Mouse (Mus musculus): ENCODE results near the gene Rgl1. TPM values are rescaled to one million over a fixed set of nuclear protein-coding genes. Genes with fewer than 3 reads are reported as not detected.
A peak's percentile ranks its signal among the peaks of the same experiment; 100 is the strongest.

Rgl1 gene
- polyA plus RNA-seq, 1 experiment from 2014 or later: 54.1 TPM

DNA sequence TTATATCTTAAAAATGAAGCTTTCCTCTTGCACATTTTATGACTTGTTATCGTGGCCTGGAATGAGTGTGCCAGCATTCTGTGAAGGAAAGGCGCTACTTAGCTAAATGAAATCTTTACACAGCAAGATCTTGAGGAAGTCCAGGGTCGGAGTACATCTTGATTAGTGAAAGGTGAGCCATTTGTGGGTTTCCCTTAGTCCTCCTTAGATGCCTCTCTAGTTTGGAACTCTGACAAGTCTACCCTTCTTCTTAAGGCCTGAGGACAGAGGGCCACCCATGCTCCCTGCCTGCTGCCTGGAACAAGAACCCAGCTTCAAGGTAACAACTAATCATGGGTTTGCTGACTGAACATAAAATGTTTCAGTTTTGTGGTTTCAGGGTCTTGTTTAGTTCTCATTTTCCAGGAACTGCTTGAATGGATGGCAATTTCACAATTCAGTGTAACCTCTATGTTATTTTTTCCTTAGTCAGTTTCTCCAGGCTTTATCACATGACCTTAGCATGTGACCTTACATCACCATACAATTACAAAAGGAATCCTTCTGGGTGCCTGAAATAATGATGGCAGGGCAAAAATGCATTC lies 225.8 kb downstream of the Rgl1 start:
- Histone ChIP-seq H3K9ac (no peak overlapping the region), H3K4me2 (no peak overlapping the region), H3K27ac (replicated peaks) (no peak overlapping the region; the same call in 1 of the 2 replicates), H3K27me3 (replicated peaks) (no peaks in the 10 kb centered on the region), H3K36me3 (peaks cover 91% of the 10 kb centered on the region), H3K9me3 (no peaks in the 10 kb centered on the region), H3K4me1 (peaks cover 26% of the 10 kb centered on the region), H3K4me3 (no peak overlapping the region)
- WGBS: 86% methylated on average over 3 of the region's 3 CpGs
- ATAC-seq (ENCODE audit: extremely low read depth, insufficient number of reproducible peaks, low FRiP score, low TSS enrichment): no peak

DNA sequence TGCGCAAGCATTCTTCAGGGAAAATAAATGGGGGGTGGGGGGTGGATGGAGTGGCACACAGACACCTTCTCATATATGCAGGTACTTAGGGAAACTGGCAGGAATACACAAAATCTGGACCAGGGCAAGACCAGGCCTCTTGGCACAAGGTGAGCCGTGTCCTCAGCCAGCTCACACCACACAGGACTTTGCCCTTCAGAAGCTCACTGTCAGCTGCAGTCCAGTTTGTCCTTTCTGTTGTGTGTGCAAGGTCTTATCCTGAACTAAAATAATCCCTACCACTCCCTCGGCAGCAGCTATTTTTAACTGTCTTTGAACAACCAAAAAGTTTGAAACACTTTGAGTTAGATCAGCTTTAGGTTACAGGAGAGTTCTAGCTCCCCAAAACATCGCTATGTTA lies 227.3 kb downstream of the Rgl1 start:
- no peaks in the 10 kb centered on the region for H3K9me3 ChIP-seq
- WGBS: 48% methylated on average over 4 of the region's 4 CpGs
- peaks cover 95% of the 10 kb centered on the region for H3K36me3 ChIP-seq
- no peak overlapping the region for H3K4me2 ChIP-seq
- no peak for ATAC-seq (ENCODE audit: extremely low read depth, insufficient number of reproducible peaks, low FRiP score, low TSS enrichment)
- peaks cover 22% of the 10 kb centered on the region for H3K4me1 ChIP-seq
- peak overlapping the region; percentile 84 for H3K27ac ChIP-seq (replicated peaks)
- H3K27me3 ChIP-seq (replicated peaks): no peaks in the 10 kb centered on the region
- peak overlapping the region; percentile 19; the same call in 1 of the 2 replicates for H3K9ac ChIP-seq
- no peak overlapping the region for H3K4me3 ChIP-seq

DNA sequence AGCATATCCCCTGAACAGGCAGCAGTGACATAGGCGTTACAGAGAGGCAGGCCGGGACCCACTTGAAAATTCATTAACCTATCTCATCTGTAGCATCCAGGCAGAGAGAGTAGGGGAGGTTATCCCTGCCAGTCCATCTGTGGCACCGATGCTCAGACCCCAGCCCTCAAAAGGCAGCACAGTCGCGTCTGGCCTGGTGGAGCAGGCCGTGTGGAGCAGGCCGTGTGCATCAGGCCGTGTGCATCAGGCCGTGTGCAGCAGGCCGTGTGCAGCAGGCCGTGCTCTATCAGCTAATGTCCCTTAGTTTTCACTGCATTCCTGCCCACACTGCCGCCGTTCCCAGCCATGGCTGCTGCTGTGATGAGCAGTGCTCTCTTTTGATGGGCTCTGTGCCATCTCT lies 229.0 kb downstream of the Rgl1 start:
- 83% methylated on average over 13 of the region's 13 CpGs for WGBS
- ATAC-seq (ENCODE audit: extremely low read depth, insufficient number of reproducible peaks, low FRiP score, low TSS enrichment): no peak
- no peak overlapping the region for H3K27ac ChIP-seq (replicated peaks)
- peaks cover 87% of the 10 kb centered on the region for H3K36me3 ChIP-seq
- H3K4me3 ChIP-seq: no peak overlapping the region
- H3K4me1 ChIP-seq: peaks cover 38% of the 10 kb centered on the region
- H3K27me3 ChIP-seq (replicated peaks): no peaks in the 10 kb centered on the region
- no peak overlapping the region for H3K4me2 ChIP-seq
- H3K9ac ChIP-seq: no peak overlapping the region
- H3K9me3 ChIP-seq: no peaks in the 10 kb centered on the region

DNA sequence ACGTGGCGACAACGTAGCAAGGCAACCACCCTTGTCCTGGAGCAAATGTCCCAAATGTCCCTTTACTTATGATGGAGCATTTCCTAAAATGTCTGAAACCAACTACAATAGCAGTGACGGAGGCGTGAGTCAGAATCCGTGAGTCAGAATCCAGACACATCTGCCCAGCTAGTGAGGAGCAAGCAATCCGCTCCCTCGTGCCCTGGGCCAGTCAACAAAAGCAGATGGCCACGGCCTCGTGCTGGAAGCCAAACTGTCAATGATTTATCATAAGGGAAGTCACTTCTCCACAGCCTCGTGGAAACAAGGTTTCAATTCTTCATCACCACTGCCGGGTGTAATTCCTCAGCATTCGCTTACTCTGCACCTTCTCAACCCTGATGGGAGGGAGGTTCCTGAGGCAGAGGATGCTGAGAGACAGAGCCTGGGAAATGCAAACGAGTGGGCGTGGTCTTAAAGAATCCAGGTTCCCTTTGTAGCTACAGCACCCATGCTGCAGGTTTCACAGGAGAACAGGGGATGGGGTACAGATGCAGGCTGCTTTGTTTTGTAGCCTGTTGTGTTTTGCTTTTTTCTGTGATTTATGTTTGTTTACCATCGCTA lies 229.6 kb downstream of the Rgl1 start:
- Histone ChIP-seq H3K9ac (no peak overlapping the region), H3K9me3 (no peaks in the 10 kb centered on the region), H3K4me3 (no peak overlapping the region), H3K4me1 (peaks cover 44% of the 10 kb centered on the region), H3K4me2 (no peak overlapping the region), H3K36me3 (peaks cover 81% of the 10 kb centered on the region), H3K27ac (replicated peaks) (no peak overlapping the region), H3K27me3 (replicated peaks) (no peaks in the 10 kb centered on the region)
- 58% methylated on average over 16 of the region's 16 CpGs for WGBS
- ATAC-seq (ENCODE audit: extremely low read depth, insufficient number of reproducible peaks, low FRiP score, low TSS enrichment): no peak

DNA sequence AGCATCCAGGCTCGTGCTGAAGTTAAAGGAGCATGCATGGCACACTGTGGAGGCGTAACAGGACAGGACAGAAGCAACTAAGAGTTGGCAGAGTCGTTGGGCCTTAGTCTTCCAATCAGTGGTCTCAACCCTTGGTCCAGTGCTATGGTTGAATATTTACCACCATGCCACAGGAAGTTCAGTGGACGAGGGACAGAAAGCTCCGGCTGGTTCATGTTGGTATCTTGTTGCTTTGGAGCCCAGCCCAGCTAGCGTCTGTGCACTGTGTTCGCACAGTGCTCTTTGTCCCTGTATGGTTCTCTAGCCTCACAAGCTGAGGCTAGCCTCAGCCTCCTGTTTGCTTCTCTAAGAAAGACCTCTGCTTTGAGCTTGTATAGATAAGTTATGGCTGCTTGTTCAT lies 231.6 kb downstream of the Rgl1 start:
- no peak for ATAC-seq (ENCODE audit: extremely low read depth, insufficient number of reproducible peaks, low FRiP score, low TSS enrichment)

DNA sequence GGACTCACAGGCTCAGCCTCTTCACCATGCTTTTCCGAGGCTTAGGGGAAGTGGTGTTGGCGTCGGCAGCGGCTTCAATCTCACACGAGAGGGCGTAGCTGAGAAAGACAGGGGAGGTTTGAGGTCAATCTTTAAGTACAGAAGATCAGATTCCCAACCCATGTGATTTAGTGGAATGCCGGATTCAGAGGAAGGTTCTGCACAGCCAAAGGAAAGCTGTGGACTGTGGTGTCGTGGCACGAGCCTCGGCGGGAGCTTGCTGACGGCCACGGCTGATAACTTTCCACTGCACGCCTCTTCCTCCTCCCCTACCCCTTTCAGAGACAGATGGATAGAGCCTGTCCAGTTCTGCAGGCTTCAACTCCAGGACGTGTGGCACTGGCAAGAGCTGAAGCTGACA lies 234.7 kb downstream of the Rgl1 start:
- Histone ChIP-seq H3K9ac (peak overlapping the region; percentile 57), H3K4me3 (no peak overlapping the region), H3K36me3 (peaks cover 74% of the 10 kb centered on the region), H3K27me3 (replicated peaks) (no peaks in the 10 kb centered on the region), H3K4me2 (peak overlapping the region; percentile 18), H3K27ac (replicated peaks) (peak overlapping the region; percentile 64), H3K4me1 (peaks cover 67% of the 10 kb centered on the region), H3K9me3 (no peaks in the 10 kb centered on the region)
- 15% methylated on average over 15 of the region's 15 CpGs for WGBS
- no peak for ATAC-seq (ENCODE audit: extremely low read depth, insufficient number of reproducible peaks, low FRiP score, low TSS enrichment)

More for the DNA sequence above, 231.6 kb downstream of the Rgl1 start:
- Histone ChIP-seq H3K36me3 (peaks cover 82% of the 10 kb centered on the region), H3K4me1 (peaks cover 51% of the 10 kb centered on the region), H3K27me3 (replicated peaks) (no peaks in the 10 kb centered on the region), H3K4me3 (no peak overlapping the region), H3K4me2 (no peak overlapping the region), H3K9ac (no peak overlapping the region), H3K27ac (replicated peaks) (no peak overlapping the region), H3K9me3 (no peaks in the 10 kb centered on the region)
- WGBS: 72% methylated on average over 7 of the region's 7 CpGs

DNA sequence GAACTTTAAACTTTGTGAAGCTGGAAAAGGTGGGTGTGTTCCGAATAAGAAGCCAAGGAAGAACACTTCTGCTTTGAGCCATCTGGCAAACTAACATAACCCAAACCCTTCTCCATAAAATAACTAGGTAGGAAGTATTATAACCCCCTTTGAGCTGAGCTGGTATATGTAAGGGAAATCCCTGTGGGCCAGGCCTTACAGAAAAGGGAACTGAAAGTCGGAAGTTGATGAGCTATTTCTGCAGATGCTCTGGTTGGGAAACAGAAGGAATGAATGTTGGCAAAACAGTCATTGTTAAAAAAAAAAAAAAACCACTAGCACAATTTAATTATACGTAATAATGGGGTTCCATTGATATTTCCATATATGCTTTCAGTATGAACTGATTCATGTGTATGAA lies 237.4 kb downstream of the Rgl1 start:
- Histone ChIP-seq H3K4me3 (no peak overlapping the region), H3K4me2 (no peak overlapping the region), H3K27me3 (replicated peaks) (no peaks in the 10 kb centered on the region), H3K4me1 (peaks cover 93% of the 10 kb centered on the region), H3K36me3 (peaks cover 67% of the 10 kb centered on the region), H3K27ac (replicated peaks) (peak overlapping the region; percentile 93), H3K9me3 (no peaks in the 10 kb centered on the region), H3K9ac (peak overlapping the region; percentile 26; the same call in 1 of the 2 replicates)
- 64% methylated on average over 3 of the region's 3 CpGs for WGBS
- ATAC-seq (ENCODE audit: extremely low read depth, insufficient number of reproducible peaks, low FRiP score, low TSS enrichment): no peak

DNA sequence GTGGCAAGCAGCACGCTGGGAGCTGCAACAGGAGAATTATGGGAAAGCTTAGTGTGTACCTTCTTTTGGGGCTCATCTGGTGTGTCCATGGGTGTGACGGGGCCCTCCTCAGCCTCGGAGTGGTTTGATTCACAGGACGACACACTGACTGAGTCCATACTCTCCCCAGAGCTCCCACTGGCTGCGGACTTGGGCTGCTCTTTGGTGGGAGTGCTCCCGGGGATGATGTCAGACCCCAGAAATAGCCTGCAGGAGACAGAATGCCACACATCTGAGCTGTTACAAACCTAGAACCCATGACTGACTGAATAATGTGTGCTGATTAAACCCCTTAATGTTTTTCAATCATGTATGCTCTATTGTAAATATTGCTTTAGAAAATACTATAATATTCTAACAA lies 237.9 kb downstream of the Rgl1 start:
- peaks cover 67% of the 10 kb centered on the region for H3K36me3 ChIP-seq
- H3K27me3 ChIP-seq (replicated peaks): no peaks in the 10 kb centered on the region
- H3K27ac ChIP-seq (replicated peaks): peak overlapping the region; percentile 93
- peak overlapping the region; percentile 58 for H3K9ac ChIP-seq
- H3K4me1 ChIP-seq: peaks cover 93% of the 10 kb centered on the region
- ATAC-seq (ENCODE audit: extremely low read depth, insufficient number of reproducible peaks, low FRiP score, low TSS enrichment): no peak
- no peak overlapping the region for H3K4me3 ChIP-seq
- no peaks in the 10 kb centered on the region for H3K9me3 ChIP-seq
- WGBS: 27% methylated on average over 6 of the region's 6 CpGs
- H3K4me2 ChIP-seq: no peak overlapping the region

DNA sequence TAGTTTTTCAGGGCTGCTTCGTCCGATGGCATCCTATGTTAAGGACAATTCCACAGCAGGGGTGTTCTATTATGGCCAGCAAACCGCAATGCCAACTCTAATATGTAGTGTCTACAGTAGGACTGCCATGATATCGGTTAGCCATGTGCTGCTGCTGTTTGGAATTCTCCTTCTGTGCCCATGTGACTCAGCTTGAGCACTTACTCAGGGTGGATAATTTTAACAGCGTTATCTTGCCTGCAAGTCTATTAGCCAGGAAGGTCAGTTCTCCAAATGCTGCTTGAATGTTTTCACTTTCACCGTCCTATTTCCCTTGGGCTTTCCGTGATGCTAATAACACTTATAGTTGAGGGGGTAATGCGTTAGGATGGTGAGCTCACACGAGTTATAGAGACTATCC lies 240.0 kb downstream of the Rgl1 start:
- peak overlapping the region; percentile 50 for H3K4me2 ChIP-seq
- WGBS: 31% methylated on average over 9 of the region's 9 CpGs
- H3K4me3 ChIP-seq: 0 out of 2 replicates have a peak overlapping the region, but pooled peaks have one; percentile 4
- no peaks in the 10 kb centered on the region for H3K9me3 ChIP-seq
- H3K4me1 ChIP-seq: peaks cover 79% of the 10 kb centered on the region
- H3K27me3 ChIP-seq (replicated peaks): no peaks in the 10 kb centered on the region
- H3K36me3 ChIP-seq: peaks cover 81% of the 10 kb centered on the region
- ATAC-seq (ENCODE audit: extremely low read depth, insufficient number of reproducible peaks, low FRiP score, low TSS enrichment): no peak
- peak overlapping the region; percentile 93 for H3K27ac ChIP-seq (replicated peaks)
- H3K9ac ChIP-seq: peak overlapping the region; percentile 54

DNA sequence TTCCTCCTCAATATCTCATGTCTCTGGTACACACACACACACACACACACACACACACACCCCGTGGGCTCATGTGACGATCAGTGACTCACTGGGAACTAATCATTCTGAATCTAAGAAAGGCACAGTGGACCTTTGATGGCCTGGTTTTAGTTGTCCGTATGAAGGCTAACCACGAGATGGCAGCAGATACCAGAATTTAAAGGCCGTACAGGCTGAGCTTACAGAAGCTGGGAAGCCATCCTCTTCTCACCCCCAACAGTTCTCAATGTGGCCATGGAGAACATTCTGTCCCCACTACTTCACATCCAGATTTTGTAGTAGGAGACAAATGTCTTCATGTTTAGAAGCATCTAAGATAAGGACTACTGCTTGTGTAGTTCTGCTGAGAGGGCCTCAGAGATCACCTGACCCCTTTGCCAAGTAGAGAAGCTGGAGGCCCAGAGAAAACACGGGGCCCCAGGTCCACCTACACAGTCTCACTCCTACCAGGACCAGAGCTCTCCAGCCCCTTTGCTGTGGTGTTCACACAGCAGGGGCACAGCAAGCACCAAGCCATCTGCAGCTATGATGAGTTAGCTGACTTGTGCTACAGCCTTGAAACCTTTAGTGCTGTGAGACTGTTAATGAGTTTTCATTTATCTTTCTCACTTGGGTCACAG lies 241.0 kb downstream of the Rgl1 start:
- Histone ChIP-seq H3K4me2 (no peak overlapping the region), H3K36me3 (peaks cover 81% of the 10 kb centered on the region), H3K9me3 (no peaks in the 10 kb centered on the region), H3K27ac (replicated peaks) (peak overlapping the region; percentile 93), H3K4me3 (no peak overlapping the region), H3K4me1 (peaks cover 69% of the 10 kb centered on the region), H3K9ac (peak overlapping the region; percentile 62), H3K27me3 (replicated peaks) (no peaks in the 10 kb centered on the region)
- 0 out of 2 replicates have a peak, but pooled peaks have one; percentile 49 for ATAC-seq (ENCODE audit: extremely low read depth, insufficient number of reproducible peaks, low FRiP score, low TSS enrichment)
- 10% methylated on average over 6 of the region's 6 CpGs for WGBS

DNA sequence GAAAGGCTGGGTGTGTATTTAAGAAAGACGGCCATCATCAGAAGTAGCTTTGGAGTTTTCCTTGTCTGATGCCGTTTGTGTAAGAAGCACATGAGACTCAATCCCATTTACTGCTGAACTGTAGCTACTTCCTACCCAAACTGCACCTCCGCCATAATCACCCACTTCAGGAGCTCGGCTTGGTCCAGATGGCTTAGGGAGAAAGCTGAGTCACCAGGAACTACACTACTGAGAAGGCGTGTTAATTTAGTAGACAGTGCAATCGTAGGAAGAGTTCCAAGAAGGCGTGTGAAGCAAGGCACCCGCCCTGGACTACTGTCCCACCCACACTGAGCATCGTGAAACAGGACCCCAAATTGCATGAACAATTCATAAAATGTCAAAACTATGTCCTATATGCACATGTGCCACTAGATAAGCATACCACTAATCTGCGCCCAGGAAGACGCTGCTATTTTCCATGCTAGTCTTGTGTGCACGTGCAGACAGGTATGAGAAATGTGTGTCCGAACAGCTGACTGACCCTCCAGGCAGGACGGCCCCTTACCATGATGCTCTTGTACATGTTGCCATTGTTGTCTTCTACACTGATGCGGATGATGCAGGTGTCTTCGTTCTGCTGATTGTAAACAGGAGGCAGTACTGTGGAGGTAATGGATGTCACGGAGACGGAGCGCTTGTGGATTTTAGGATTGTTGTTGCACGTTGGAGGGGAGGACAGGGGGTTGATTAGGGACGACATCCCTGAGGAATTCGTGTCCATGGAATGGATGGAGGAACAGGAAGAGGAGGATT lies 241.9 kb downstream of the Rgl1 start:
- peaks cover 66% of the 10 kb centered on the region for H3K4me1 ChIP-seq
- WGBS: 68% methylated on average over 22 of the region's 22 CpGs
- H3K36me3 ChIP-seq: peaks cover 82% of the 10 kb centered on the region

More for the DNA sequence above, 241.9 kb downstream of the Rgl1 start:
- Histone ChIP-seq H3K4me3 (no peak overlapping the region), H3K27me3 (replicated peaks) (no peaks in the 10 kb centered on the region), H3K27ac (replicated peaks) (no peak overlapping the region), H3K9ac (no peak overlapping the region), H3K4me2 (no peak overlapping the region), H3K9me3 (no peaks in the 10 kb centered on the region)
- ATAC-seq (ENCODE audit: extremely low read depth, insufficient number of reproducible peaks, low FRiP score, low TSS enrichment): no peak
